Mouse (Mus musculus) left cerebral cortex, postnatal 25 days (tissue): ENCODE results near the gene Kpna4. TPM values are rescaled to one million over a fixed set of nuclear protein-coding genes. Genes with fewer than 3 reads are reported as not detected.

Experiments used
- DNase-seq, 2 experiments: peaks; one replicate each; pipeline ENCODE4 v3.0.0; 2022; ENCODE audit warnings: low spot score in 2 of 2, mixed read lengths in 1 of 2
- intact Hi-C: fragments of 180-260 bp; cut with DNase I; formaldehyde crosslinking; loops from one replicate; pipeline ENCODE4 v1.15.1; 2025
- total RNA-seq, 2 experiments: library from RNA; stranded (reverse); gene quantifications; 2 replicates each; pipeline ENCODE4 v1.2.3; 2021

The Kpna4 gene
- 10 to 100 TPM; 62.9 to 65.6 TPM for total RNA-seq

DNA sequence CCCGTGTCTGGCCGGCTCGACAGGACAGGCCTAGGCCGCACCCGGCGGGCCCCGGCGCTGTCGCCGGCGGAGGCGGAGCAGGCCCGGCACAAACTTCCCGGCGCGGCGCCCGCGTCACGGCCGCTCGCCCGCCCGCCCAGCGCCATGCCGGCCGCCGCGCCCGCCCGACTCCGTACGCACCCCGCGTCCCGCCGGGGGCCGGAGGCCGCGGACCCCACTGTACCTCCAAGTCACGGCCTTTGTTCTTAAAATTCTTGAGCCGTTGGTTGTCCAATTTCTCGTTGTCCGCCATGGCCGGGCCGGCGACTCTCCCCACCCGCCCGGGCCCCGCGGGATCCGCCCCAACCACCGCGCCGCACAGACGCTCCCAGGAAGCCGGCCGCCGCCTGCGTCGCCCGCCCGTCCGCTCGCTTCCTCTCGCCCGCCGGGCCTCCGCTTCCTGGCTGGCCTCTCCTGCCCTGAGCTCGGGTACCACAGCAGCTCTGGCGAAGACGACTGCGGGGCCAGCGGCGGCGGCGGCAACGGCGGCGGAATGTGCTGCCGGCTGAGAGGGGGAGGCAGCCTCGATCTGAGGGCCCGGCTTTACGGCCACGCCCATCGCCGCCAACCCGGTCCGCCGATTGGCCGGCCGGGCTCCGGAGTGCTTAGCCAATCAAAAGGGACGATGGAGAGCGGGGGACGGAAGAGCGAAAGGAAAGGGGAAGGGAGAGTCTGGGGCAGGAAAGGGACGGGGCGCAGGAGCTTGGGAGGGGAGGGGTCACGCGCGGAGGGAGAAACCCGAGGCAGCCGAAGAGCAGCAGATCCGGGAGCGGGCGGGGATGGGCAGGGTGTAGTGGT is at the start of gene Kpna4:
Gene Kpna4, minus strand, starts transcription at position 605 of the 837 bp plus-strand sequence.
- intact Hi-C loops: loop anchor here (5.0 kb wide), 1 partner anchor 191 kb away; the partner anchor contains the start of gene Ppm1l
- peak; percentile 95 to 96 for DNase-seq

DNA sequence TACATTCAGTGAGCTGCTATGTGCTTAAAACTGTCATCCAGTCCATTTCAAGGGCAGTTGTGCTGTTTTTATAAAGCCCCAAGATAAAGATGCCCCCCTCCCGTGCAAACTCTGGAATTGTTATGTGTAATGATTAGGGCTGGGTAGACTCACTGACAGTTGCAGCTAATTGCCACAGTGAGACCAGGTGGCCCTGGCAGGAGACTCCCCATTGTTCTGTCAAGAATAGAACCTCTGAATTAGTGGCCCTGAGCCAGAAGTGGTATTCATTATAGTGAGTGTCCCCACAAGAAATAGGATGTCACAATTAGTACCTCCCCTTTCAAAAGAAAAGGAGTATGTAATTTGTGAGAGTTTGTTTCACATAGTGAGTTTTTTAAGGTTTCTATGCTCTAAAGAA is 48.3 kb upstream of the Kpna4 start:
- no peak for DNase-seq
- intact Hi-C loops: no loop called here

DNA sequence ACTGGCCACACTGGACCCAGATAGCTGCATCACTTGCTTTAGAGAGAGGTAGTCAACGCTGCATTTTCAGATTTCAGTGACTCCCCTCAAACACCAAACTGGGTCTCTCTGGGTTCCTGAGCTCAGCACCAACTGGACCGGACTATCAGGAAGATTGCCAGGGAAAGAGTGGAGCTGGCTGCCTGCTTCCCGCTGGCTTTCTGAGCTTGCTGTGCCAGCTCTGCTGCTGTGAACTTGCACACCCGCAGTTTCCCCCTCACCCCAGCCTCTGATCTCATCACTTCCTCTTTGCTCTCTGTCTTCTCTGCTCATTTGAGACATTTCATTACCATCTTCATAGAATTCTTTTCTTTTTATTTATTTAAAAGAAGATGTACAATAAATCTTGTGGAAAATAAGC is 44.2 kb upstream of the Kpna4 start:
- no peak for DNase-seq
- intact Hi-C loops: no loop called here

DNA sequence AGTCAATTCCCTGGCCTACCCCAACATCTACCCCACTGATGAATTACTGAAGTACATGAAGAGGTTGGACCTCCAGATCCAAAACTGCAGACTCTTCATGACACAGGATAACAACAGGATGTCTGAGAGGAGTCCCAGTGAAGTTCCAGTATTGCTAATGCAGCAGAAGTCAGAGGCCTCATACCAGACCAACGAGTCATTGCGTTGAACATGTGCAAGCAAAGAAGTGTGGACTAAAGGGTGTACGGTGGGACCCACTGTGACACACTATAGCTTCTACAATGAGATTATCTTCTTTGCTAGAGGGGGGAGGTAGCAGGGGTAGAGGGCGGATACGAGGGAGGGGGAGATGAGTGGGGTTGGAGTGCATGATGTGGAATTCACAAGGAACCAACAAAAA is 42.9 kb upstream of the Kpna4 start:
- no peak for DNase-seq
- intact Hi-C loops: no loop called here

DNA sequence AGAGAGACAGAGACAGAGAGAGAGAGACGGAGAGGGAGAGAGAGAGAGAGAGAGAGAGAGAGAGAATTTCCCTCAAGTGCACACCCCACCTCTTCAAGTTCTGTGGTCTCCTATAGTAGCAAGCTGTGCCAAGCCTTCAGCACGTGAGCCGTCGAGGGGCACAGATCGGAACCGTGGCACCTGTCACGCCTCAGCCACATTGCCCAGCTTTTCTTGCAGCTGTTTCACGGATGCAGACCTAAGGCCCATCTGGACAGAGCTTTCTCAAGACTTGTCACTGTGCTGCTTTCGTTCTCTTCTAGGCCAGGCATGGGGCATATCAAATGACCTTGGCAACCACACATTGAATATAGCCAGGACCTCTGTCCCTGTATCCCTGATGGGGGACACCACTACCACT is 41.8 kb upstream of the Kpna4 start:
- DNase-seq: no peak
- intact Hi-C loops: no loop called here

DNA sequence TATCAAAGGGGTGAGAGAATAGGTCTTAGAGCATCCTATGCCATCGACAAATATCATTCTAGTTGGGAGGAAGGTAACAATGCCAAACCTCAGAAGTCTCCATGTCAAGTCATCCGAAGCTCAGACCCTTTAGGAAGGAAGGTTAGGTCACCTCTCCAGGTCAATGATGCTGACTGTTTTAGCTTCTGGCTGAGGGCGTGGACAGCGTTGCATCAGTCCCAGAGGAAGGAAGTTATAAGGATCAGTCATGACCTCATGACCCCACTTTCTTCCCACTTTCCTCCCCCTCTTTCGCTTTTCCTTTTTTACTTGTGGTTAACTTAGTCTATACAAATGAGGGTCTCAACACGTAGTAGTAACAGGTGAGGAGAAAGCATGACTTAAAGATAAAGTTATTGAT is 36.1 kb upstream of the Kpna4 start:
- no peak for DNase-seq
- intact Hi-C loops: no loop called here

DNA sequence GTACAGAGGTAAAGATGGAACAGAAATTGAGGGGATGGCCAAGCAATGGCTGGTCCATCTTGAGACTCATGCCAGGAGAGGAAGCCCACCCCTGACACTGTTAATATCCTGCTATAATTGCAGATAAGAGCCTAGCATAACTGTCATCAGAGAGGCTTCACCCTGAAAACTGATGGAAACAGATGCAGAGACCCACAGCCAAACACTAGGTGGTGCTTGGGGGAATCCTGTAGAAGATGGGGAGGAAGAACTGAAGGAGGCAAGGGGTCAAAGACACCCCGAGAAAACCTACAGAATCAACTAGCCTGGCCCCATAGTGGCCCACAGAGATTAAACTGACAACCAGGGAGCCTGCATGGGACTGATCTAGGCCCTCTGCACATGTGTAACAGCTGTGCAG is 33.5 kb upstream of the Kpna4 start:
- intact Hi-C loops: no loop called here
- DNase-seq: no peak

DNA sequence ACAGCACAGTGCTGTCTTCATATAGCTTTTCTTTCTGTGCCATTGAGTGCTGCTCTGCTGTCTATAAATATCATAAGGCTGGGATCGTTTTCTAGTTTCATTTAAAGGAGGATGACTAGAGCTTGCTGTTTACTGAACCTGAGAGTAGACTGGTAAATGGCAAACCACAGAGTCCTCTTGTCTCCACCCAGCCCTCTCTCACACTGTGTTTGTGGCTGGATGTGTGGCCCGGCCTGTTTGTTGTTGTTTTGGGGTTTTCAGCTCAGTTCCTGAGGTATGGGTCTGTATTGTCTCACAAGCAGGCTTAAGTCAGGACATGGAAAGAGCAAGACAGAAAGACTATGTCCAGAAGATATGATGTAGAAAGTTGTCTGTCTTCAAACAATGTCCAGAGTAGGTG is 32.6 kb upstream of the Kpna4 start:
- intact Hi-C loops: no loop called here

DNA sequence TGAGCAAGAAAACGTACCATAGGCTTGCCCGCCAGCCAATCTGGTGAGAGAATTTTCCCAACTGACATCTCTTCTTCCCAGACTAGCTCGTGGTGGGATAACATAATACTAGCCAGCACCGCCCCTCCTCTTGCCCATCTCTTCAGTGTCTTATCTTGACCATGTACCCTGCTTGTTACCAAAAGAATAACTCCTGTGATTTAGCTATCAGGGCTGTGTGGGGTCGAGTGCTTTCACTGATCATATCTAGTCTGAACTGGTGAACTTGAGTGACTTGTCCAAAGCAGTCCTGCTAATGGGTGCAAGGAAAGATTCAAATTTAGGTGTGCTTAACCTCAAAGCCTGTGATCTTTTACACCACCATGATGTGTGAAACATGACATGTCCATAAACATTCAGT is 31.0 kb upstream of the Kpna4 start:
- no peak for DNase-seq
- intact Hi-C loops: no loop called here

More for the DNA sequence above, 32.6 kb upstream of the Kpna4 start:
- DNase-seq: peak in 1 of 2 experiments; percentile 12

DNA sequence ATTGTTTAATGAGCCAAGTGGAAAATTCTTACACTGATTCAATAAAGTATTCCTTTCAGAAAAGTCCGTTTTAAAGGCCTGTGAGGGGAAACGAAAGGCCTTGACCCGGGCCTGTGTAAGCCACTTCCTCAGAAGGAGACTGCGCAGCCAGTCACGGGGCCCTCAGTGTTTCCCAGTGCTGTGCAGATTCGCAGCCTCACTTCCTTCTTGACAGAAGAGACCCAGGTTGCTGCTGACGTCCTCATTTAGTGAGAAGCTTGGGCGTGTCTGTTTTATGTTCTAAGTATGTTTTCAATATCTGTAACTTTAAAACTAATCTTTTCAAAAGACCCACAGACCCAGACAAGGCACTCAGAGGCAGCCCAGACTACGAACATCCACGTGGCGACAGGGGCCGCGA is 29.6 kb upstream of the Kpna4 start:
- intact Hi-C loops: no loop called here
- DNase-seq: peak in 1 of 2 experiments; percentile 14

DNA sequence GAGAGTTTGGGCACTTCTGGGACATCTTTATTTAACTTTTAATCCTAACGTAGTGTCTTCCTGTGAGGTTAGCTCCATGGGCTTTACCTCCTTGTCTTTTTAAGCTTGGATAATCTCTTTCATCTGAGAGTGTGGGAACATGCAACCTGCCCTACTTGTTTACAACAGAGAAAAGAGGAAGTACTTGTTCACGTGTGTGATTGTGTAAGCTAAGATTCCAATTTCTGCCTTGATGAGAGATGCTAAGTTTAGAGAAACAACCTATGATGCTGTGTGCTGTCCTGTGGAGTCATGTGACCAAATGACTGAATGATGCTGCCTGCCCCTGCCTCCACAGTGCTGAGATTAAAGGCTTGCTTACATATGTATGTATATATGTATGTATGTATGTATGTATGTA is 27.8 kb upstream of the Kpna4 start:
- intact Hi-C loops: no loop called here
- DNase-seq: no peak

DNA sequence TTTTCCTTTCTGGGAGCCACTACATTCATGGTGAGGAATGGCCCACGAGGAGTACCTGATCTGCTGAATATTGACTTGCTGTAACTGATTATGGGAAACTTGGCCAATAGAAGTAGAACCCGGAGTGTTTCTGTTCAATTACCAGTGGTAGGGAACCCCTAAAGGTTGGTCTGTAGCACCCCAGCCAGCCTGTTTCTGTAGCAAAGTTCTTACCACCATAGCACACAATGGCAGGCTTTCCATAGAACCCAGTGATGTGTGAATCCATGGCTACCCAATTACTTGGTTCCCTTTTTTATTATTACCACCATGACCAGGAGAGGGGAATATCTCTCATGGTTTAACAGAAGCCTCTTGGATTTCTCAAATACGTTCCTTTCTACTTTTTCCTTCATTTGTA is 24.0 kb upstream of the Kpna4 start:
- DNase-seq: no peak
- intact Hi-C loops: no loop called here

DNA sequence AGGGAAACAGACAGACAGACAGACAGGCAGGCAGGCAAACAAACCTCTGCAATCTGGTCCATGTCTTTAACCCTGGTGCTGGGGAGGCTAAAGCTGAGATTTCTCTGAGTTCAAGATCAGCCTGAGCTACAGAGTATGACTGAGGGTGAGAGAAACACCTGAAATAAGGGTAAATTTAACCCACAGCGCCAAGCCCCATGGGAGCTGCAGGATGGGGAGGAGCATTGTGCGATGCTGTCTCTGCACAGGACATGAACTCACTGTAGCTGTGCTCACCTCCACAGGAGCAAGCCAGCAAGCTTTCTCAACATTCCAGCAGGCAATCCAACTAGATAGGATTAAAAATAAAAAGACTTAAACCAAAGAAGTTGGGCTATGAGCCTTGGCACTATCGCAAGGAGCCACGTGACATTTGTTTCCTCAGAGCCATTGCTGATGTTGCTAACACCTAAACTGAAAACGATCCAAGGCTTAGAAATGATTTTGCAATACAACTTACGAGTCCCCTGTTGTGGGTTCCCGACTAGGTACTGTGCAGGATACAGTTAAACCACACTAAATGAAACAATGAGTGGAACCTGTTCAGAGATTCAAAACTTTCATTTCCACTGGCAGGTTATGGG is 15.6 kb upstream of the Kpna4 start:
- no peak for DNase-seq
- intact Hi-C loops: no loop called here

DNA sequence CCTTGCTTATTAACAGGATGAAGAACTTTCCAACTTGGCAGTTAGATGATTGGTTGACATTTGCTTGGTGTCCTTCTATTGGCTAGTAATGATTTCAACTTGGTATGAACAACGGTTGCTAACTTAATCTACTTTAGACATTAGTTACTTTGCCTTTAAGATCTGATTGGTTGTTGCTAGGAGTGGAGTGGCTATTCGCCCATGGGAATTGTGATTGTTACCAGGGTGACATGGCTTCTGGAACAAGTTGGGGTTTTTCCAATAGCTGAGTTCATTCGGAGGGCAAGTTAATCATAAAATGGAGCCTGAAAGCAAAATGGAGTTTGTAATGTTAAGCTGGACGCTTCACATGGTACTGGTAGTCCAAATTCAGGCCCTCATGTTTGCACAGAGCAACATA is 13.9 kb upstream of the Kpna4 start:
- intact Hi-C loops: no loop called here
- no peak for DNase-seq

DNA sequence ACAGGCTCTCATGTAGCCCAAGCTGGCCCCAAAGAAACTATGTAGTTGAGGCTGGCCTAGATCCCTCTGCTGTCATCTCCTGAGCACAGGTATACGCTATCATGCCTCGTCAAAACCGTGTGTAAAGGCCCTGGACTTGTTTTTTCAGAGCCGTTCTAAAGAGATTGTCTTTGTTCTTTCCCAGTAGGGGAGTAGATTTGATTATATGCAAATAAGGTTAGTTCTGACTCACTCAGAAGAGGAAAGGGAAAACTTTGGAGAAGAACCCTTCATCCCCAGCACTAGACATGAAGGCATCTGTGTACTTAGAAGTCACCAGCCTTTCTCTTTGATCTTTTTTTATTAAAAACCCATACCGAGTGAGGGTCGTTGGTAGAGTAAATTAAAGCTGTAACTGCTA is 9.1 kb upstream of the Kpna4 start:
- no peak for DNase-seq
- intact Hi-C loops: no loop called here

DNA sequence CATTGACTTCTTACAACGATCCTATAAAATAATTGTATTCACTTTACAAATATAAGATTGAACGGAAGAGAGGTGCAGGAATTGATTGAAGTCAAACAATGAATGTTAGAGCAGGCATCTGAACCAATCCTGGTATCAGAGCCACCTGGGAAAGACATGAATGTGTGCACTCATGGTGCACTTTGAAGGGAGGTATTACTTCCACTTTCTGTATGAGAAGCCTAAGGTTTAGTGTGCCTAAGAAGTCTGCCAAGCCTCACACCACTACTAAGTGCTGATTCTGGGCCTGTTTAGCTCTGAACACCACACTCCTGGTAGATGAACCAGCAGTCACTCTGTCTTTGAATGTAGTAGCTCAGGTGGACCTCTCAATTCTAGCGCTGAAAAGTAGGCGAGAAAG is 4.1 kb upstream of the Kpna4 start:
- DNase-seq: no peak
- intact Hi-C loops: no loop called here

DNA sequence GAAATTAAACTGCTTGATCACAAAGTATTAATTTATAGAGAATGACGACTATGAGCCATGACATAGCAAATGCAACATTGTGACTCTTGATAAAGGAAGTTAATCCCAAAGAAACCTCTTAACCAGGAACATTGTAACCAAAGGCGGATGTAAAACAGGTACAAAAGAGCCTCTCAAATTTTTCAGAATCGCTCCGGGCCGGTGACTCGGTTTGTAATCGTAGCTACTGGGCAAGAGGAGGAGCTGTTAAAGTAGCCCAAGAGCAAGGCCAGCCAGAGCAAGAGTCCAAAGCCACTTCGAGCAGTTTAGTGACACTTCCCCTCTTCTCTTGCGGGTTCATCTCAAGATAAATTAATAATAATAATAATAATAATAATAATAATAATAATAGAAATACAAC is 780 bp upstream of the Kpna4 start:
- intact Hi-C loops: loop anchor here (5.0 kb wide), 1 partner anchor 190 kb away; the partner anchor contains the start of gene Ppm1l
- no peak for DNase-seq

DNA sequence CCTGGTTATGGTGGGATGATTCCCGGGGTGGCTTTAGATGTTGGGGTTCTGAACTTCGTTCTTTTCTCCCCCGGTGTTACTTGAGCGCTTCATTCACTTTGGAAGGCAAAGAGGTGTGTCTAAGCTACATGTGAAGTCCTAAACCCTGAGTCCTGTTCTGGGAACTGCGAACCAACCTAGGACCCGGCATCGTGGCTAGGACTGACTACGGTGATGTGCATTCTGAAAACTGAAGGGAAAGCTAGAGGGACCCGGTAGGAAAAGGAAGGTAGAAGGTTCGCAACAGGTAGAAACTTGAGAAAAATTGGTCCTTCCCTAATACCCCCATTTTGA is 399 bp upstream of the Kpna4 start:
- intact Hi-C loops: loop anchor here (5.0 kb wide), 1 partner anchor 190 kb away; the partner anchor contains the start of gene Ppm1l

DNA sequence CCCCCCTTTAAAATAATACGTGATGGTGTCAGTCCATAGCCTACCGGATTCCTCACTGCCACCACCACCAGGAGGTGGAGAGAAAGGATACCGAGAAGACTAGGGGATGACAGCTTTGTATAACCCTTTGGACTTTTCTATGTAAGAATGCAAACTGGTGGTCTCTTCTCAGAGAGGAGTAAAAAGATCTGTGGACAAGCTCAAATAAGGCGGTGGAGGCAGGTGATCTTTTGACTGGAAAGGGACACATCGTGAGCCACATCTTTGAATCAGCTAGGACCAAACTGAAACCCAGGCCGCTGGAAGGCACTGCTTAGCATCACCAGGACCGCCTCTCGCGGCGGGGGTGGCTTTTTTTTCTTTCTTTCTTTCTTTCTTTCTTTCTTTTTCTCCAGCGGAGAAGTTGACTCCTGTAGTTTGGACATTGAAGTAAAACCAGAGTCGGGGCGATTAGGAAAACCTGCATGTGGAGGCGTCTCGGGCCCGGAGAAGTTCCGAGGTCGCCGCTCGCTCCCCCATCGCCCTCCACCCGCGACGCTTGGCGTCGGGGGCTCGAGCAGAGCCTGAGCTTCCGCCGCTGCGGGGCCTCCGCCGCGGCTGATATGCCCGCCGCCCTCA is 913 bp downstream of the Kpna4 start:
- intact Hi-C loops: loop anchor here (5.0 kb wide), 1 partner anchor 191 kb away; the partner anchor contains the start of gene Ppm1l
- DNase-seq: peak; percentile 46 to 55

More for the DNA sequence above, 399 bp upstream of the Kpna4 start:
- DNase-seq: no peak

DNA sequence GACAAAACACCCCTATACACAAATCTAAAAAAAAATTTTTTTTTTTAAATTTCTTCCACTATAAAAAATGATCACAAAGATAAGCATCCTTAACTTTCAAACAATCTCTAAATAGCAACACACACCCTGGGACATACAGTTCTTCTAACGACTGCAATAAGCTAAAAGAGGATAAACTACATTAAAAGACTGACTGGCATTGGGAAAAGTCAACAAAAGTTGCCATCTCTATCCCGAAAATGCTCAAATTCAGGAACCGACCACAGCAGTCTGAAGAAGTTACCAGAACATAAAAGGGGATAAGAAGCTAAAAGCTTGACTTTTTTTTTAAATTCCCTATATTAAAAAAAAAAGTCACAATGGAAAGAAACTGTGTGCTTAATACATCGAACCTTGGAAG is 1.5 kb downstream of the Kpna4 start:
- no peak for DNase-seq
- intact Hi-C loops: loop anchor here (5.0 kb wide), 1 partner anchor 192 kb away; the partner anchor contains the start of gene Ppm1l

DNA sequence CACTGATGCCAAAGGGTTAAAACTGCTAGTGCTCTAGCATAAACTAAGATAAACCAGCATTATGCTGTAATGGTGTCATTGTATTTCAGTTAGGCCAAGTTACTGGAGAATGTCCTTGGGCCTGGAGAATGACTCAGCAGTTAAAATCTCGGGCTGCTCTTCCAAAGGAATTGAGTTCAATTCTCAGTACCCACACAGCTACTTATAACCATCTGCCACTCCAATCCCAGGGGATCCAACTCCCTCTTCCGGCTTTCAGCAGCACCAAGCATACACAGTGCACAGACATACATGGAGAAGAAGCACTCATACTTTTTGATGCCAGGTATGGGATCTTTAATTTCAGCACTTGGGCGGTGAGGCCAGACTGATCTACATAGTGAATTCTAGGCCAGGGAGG is 8.1 kb downstream of the Kpna4 start:
- intact Hi-C loops: no loop called here
- DNase-seq: peak in 1 of 2 experiments; percentile 29
